In genomic region chr12:17511019-17511418, GRCm38 (mm10) we compare ENCODE assay signal across 15 mouse cellular contexts. TPM values are rescaled to one million over a fixed set of nuclear protein-coding genes. Genes with fewer than 3 reads are reported as not detected.
DNase-seq lines count a peak whose midpoint lies in the region; ATAC-seq lines count a peak whose summit lies in the region.
"Had no signal": no experiment of that assay in that cellular context is flagged by ENCODE, and none has a peak within 500 bp of the region (broad histone marks: within the 10 kb centered on the region; RNA-seq: fewer than 3 reads in every experiment).

No protein-coding gene starts in this region.

- peak; percentile 4 for DNase-seq in thymus, postnatal 4 days
- DNase-seq in thymus, postnatal 10 days (ENCODE audit: low spot score in 2 of 2) = no peak
- peak; percentile 68 for DNase-seq in induced T-regulatory cell, adult 2 months (ENCODE audit: low read depth)
- no peak for DNase-seq in spleen, adult 18-20 months
- DNase-seq in layer of hippocampus, adult 8-10 months (ENCODE audit: low spot score in 2 of 2) = no peak
- DNase-seq in Muller cell, postnatal 12 days (ENCODE audit: inconsistent ontology term) = no peak
- DNase-seq: adrenal gland, postnatal 25 days; cerebellum, adult 11-12 months; cerebellum, postnatal 10 days; forebrain, postnatal 0 days; right cerebral cortex, adult 18-20 months; right cerebral cortex, postnatal 4 days; thymus, postnatal 14 days had no signal

- ATAC-seq in CD4-positive, CD25-positive, alpha-beta regulatory T cell, adult 4 months = peak; percentile 11
- ATAC-seq: forebrain, postnatal 0 days; intestine, postnatal 0 days had no signal

RNA-seq across cellular contexts. Expression of gene Odc1, which starts 33.6 kb away (rescaled TPM):
- polyA plus RNA-seq in CD4-positive, CD25-positive, alpha-beta regulatory T cell, adult 4 months (2017; shearing (Covaris generic)) = 10 to 100 TPM; 16.6 to 23.3 TPM
- 10 to 100 TPM; 66.4 to 90.7 (median 85.7) TPM for total RNA-seq in layer of hippocampus, adult 8-10 months (2022)

Comparison
In these comparisons a context has a peak if more than half of its experiments do, and no peak if none do; other contexts are left out.
1. DNase-seq: peak in thymus, postnatal 4 days (single experiment) and induced T-regulatory cell, adult 2 months (single experiment); none in thymus, postnatal 10 days (0 of 2), spleen, adult 18-20 months (0 of 2), layer of hippocampus, adult 8-10 months (0 of 2) and Muller cell, postnatal 12 days (single experiment).